Mouse (Mus musculus) small intestine, adult 2 months (tissue): Measurements from ENCODE around the gene Pak3. TPM values are rescaled to one million over a fixed set of nuclear protein-coding genes. Genes with fewer than 3 reads are reported as not detected.
"Not testable (repeated sequence)": the region's sequence is repeated elsewhere in the genome, so short reads cannot be mapped to it uniquely, and the experiment has no call there.

Source experiments
- H3K27ac ChIP-seq: fragments of 200-500 bp; 2 replicates; pipeline ENCODE4 v1.5.1; 2012; ENCODE audit warnings: low read depth, low read length, control low read depth, inconsistent platforms; ENCODE audit not compliant: insufficient read depth
- H3K27me3 ChIP-seq: fragments of 200-500 bp; 2 replicates; pipeline ENCODE4 v1.6.1; 2012; ENCODE audit warnings: mild to moderate bottlenecking, moderate library complexity, low read length, inconsistent platforms; ENCODE audit not compliant: control insufficient read depth, insufficient read depth
- H3K36me3 ChIP-seq: fragments of 200-500 bp; 2 replicates; pipeline ENCODE4 v1.6.1; 2012; ENCODE audit warnings: mild to moderate bottlenecking, low read length, control low read depth, inconsistent platforms; ENCODE audit not compliant: control insufficient read depth, insufficient read depth
- H3K4me1 ChIP-seq: fragments of 200-500 bp; 2 replicates; pipeline ENCODE4 v1.6.1; 2012; ENCODE audit warnings: low read length, inconsistent platforms, mixed read lengths; ENCODE audit not compliant: control insufficient read depth, insufficient read depth, insufficient read length
- H3K4me3 ChIP-seq: fragments of 200-500 bp; 2 replicates; pipeline ENCODE4 v1.5.1; 2012; ENCODE audit warnings: low read depth, mild to moderate bottlenecking, control low read depth, inconsistent platforms, low read length, moderate library complexity
- CTCF ChIP-seq: fragments of 200-500 bp; IDR thresholded peaks from 2 replicates; pipeline ENCODE4 v1.5.1; 2012; ENCODE audit warnings: low read depth, mild to moderate bottlenecking, control low read depth, inconsistent platforms, low read length, moderate library complexity, mixed read lengths; ENCODE audit not compliant: insufficient replicate concordance, insufficient read length; ENCODE audit errors: extremely low read depth
- POLR2A ChIP-seq: fragments of 200-500 bp; IDR thresholded peaks from 2 replicates; pipeline ENCODE4 v1.6.1; 2012; ENCODE audit warnings: low read depth, mild to moderate bottlenecking, control low read depth, inconsistent platforms, low read length, moderate library complexity
- WGBS: fragments of 180-500 bp; shearing (Covaris S2); methylation state at CpG from one replicate; pipeline ENCODE4 v1.1.7; 2018; 5-methylcytosine and 5-hydroxymethylcytosine counted together
- polyA plus RNA-seq: library from polyadenylated mRNA; depleted of rRNA; stranded (reverse); fragments of >200 nt; gene quantifications from 2 replicates; pipeline ENCODE4 v1.2.3, GENCODE M21; 2012; rRNA removed

The Pak3 gene
- 0.34 TPM in 1 of 2 replicates, not detected in the other for polyA plus RNA-seq

DNA sequence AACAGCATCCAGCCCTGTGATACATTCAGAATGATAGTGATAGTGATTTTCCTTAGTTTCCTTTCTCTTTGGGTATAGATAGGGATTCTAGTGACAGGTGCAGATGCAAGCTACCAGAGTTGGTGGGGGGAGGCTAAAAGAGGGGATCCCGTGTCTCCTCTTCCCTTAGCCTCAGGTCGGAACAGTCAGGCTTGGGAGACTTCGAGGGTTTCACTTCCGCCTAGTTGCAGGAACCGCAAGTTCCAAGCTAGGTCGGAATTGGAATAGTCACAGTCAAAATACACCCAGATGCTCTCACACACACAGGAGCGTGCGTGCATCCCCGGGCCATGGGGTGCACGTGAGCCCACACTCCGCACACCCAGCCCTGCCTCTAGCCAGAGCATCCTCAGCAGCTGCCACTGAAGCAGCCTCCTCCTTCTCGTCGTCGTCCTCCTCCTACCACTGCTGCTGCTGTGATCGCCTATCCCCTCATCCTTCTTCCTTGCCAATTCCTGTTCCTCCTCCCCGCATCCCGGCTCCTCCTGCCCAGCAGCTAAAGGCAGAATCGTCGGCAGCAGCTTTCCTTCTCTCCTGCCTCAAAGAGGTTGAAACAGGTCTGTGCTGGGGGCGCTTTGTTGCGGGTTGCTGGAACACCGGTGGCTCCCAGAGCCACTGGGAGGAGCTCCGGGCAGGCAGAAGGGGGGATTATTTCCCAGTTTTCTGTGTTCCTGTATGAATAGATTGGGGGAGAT is at the start of gene Pak3:
Gene Pak3, plus strand, starts transcription at position 424 of the 734 bp plus-strand sequence.
- TF ChIP-seq CTCF (no peak), POLR2A (no peak)

DNA sequence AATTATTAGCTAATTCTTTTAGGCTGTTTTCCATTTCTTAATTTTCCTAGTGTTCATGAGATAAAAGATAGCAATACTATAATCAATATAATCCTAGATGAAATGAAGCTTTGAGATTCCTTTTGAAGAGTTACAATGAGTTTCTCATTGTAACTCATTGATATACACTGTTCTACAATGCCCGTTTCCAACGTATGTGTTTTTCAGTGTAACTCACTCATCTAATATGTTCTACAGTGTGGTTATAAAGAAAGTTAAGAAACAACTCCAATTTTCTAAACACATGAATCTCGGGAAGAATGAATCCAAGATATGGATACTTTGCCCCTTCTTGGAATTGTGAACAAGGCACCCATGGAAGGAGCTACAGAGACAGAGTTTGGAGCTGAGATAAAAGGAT is 35.5 kb upstream of the Pak3 start:
- Histone ChIP-seq H3K36me3 (no peaks in the 10 kb centered on the region), H3K4me1 (no peaks in the 10 kb centered on the region), H3K27ac (no peak overlapping the region), H3K27me3 (no peaks in the 10 kb centered on the region), H3K4me3 (no peak overlapping the region)
- TF ChIP-seq CTCF (no peak), POLR2A (no peak)
- WGBS = 75% methylated on average over 3 of the region's 3 CpGs

More for the DNA sequence above, at the start of gene Pak3:
- no peaks in the 10 kb centered on the region for H3K36me3 ChIP-seq
- no peaks in the 10 kb centered on the region for H3K4me1 ChIP-seq
- no peak within 1 kb of the TSS for H3K27ac ChIP-seq
- 12% methylated on average over 23 of the region's 23 CpGs for WGBS
- H3K4me3 ChIP-seq = peak within 1 kb of the TSS; percentile 21; the same call in 1 of the 2 replicates
- H3K27me3 ChIP-seq = no peaks in the 10 kb centered on the region

GRCm38 (mm10) chrX:143501053-143501695 is 17.2 kb upstream of the Pak3 start:
- H3K4me1 ChIP-seq = no peaks in the 10 kb centered on the region
- H3K36me3 ChIP-seq = no peaks in the 10 kb centered on the region
- H3K27ac ChIP-seq = no peak overlapping the region
- no peak overlapping the region for H3K4me3 ChIP-seq
- no peak for TF ChIP-seq CTCF
- TF ChIP-seq POLR2A = no peak
- 49% methylated on average over 4 of the region's 4 CpGs for WGBS
- no peaks in the 10 kb centered on the region for H3K27me3 ChIP-seq

DNA sequence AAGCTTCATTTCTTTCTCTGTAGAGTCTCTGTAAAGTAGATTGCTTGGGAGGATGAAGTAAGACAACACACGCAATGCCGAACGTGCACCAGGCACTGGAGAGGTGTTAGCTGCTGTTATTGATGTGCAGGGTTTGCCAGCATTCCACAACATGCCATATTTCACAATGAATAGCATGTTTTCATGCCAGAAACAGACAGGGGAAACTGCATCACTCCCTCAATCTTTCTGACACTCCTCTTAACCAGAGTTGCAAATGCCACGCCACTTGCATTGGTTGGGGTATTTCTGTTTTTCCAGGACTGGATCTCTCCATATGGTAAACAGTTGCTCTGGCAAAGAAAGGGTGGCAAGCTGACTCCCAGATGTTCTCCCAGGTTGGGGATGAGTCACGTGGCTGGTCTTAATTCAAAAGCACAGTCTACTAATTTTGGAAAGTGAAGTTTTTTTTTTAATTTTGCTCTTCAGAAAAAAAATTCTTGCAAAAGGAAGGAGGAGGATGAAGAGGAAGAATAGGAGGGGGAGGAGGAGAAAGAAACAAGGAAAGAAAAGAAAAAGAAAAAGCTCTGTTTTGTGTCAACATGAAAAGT is 16.5 kb upstream of the Pak3 start:
- 56% methylated on average over 5 of the region's 5 CpGs for WGBS
- H3K27ac ChIP-seq = no peak overlapping the region
- H3K36me3 ChIP-seq = no peaks in the 10 kb centered on the region
- TF ChIP-seq POLR2A (no peak), CTCF (no peak)
- no peak overlapping the region for H3K4me3 ChIP-seq
- no peaks in the 10 kb centered on the region for H3K4me1 ChIP-seq
- no peaks in the 10 kb centered on the region for H3K27me3 ChIP-seq

DNA sequence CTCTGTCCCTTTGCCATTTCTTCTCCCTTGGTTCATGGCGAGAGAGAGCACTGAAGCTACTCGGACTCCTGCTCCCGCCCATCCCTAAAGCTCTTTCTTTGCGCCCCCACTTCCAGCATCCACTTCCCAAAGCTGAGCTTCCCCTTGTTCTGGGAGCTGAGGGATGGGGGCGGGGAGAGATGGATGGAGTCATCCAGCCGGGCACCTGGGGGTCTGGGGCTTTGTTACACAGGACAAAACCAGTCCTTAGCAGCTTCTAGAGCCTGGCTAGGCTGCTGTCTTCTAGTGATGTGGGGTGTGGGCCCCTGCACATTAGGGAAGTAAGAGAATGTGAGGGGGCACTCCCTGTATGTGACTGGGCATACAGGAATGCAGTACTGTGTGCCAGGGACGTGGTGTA is 526 bp downstream of the Pak3 start:
- no peaks in the 10 kb centered on the region for H3K4me1 ChIP-seq
- no peak overlapping the region for H3K27ac ChIP-seq
- H3K4me3 ChIP-seq = peak overlapping the region; percentile 21; the same call in 1 of the 2 replicates
- H3K36me3 ChIP-seq = no peaks in the 10 kb centered on the region
- TF ChIP-seq CTCF (no peak), POLR2A (no peak)
- 18% methylated on average over 7 of the region's 7 CpGs for WGBS
- H3K27me3 ChIP-seq = no peaks in the 10 kb centered on the region

GRCm38 (mm10) chrX:143519454-143519853 is 1.1 kb downstream of the Pak3 start:
- not testable (repeated sequence) for H3K4me1 ChIP-seq, H3K4me3 ChIP-seq, H3K36me3 ChIP-seq, H3K27ac ChIP-seq, H3K27me3 ChIP-seq
- WGBS = 53% methylated on average over 5 of the region's 5 CpGs

GRCm38 (mm10) chrX:143520195-143520594 is 1.8 kb downstream of the Pak3 start:
- Histone ChIP-seq H3K4me3 (no peak overlapping the region), H3K4me1 (no peaks in the 10 kb centered on the region), H3K27me3 (no peaks in the 10 kb centered on the region), H3K27ac (no peak overlapping the region), H3K36me3 (no peaks in the 10 kb centered on the region)
- no peak for TF ChIP-seq CTCF
- TF ChIP-seq POLR2A = no peak
- 37% methylated on average over 1 of the region's 1 CpGs for WGBS
